Mouse (Mus musculus) spleen, postnatal 14 days (tissue): ENCODE measurements around the gene Igsf10.

Source experiments
- DNase-seq, 2 experiments: peaks; one replicate each; pipeline ENCODE4 v3.0.0; 2021 to 2022; ENCODE audit warnings: low spot score in 2 of 2

Igsf10 gene

GRCm38 (mm10) chr3:59293437-59294199 is 50.6 kb downstream of the Igsf10 start:
- DNase-seq = no peak

- DNase-seq = no peak
Measured at GRCm38 (mm10) chr3:59290551-59290950, 53.6 kb downstream of the Igsf10 start.

GRCm38 (mm10) chr3:59278620-59279019 is 65.6 kb downstream of the Igsf10 start:
- DNase-seq = no peak

- no peak for DNase-seq
Measured at GRCm38 (mm10) chr3:59278254-59278533, 66.0 kb downstream of the Igsf10 start.

GRCm38 (mm10) chr3:59277502-59278253 is 66.5 kb downstream of the Igsf10 start:
- no peak for DNase-seq

- no peak for DNase-seq
Measured at GRCm38 (mm10) chr3:59270811-59271210, 73.4 kb downstream of the Igsf10 start.
